Mouse (Mus musculus) left cerebral cortex, postnatal 14 days (tissue): Measurements from ENCODE around the gene Klf14. TPM values are rescaled to one million over a fixed set of nuclear protein-coding genes. Genes with fewer than 3 reads are reported as not detected.

Experiments used
- total RNA-seq, 2 experiments: library from RNA; stranded (reverse); gene quantifications; 2 replicates each; pipeline ENCODE4 v1.2.3; 2021

Gene Klf14
- total RNA-seq, 2 experiments from 2014 or later, result 0.83 to 1.0 TPM

Other genes starting within 250 kb of the Klf14 start
- 100 to 1,000 TPM; 115 to 130 TPM for gene Mest, start 235.5 kb downstream of the Klf14 start, total RNA-seq
- gene Copg2, start 62.3 kb downstream of the Klf14 start, total RNA-seq, result 10 to 100 TPM; 53.3 to 54.3 TPM
- gene Tsga13, start 43.5 kb downstream of the Klf14 start, total RNA-seq, result under 1 TPM in 1 of 2 experiments, not detected in 1; 0.30 TPM